Mouse (Mus musculus) naive thymus-derived CD4-positive, alpha-beta T cell, adult 2 months (primary cell): ENCODE measurements around the gene Hace1.

ENCODE experiments used
- DNase-seq: peaks from one replicate; pipeline ENCODE4 v3.0.0-alpha.2; 2011; ENCODE audit warnings: low read depth

Hace1 gene

GRCm38 (mm10) chr10:45706849-45707248 lies 129.2 kb downstream of the Hace1 start:
- no peak for DNase-seq

DNA sequence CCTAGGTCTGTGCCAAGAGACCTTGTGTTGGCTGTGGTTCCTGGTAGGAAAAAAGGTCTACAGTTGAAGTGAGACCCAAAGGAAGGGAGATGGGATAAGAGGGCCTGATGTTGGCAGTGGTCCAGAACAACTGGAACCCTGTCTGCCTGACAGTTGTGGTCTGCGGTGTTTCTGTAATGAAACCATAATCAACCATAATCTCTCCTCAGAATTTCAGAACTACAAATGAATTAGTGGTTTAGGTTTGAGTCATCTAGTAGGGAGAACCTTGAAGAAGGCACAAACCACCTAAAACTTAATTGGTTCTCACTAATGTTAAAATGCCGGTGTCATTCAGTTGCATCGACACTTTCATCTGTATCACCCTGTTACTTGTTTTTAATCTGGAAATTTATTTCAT lies 133.2 kb downstream of the Hace1 start:
- no peak for DNase-seq

DNA sequence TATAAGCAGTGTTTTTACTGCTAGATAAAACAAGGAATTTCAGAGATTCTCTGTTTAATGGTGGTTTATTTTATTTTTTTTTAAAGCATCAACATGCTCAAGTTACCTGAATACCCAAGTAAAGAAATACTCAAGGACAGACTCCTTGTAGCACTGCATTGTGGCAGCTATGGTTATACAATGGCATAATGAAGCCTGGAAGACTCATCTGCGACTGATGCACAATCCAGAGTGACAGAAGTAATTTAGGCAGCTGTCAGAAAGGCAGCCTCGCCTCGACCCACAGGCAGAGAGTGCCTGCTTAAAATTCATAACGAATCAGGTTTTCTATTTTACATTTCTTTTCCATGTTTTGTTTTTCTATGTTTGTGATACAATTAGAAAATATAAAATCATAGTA lies 133.7 kb downstream of the Hace1 start:
- DNase-seq: no peak
